21 mouse cellular contexts compared by ENCODE assay signal in genomic region chr1:93197916-93198315, GRCm38 (mm10). TPM values are rescaled to one million over a fixed set of nuclear protein-coding genes. Genes with fewer than 3 reads are reported as not detected.
"Had no signal": no experiment of that assay in that cellular context is flagged by ENCODE, and none has a peak within 500 bp of the region (broad histone marks: within the 10 kb centered on the region; RNA-seq: fewer than 3 reads in every experiment).

No protein-coding gene starts in this region.

- H3K27me3 ChIP-seq: limb, embryonic 12.5 days; limb, embryonic 15.5 days; lung, embryonic 15.5 days; neural tube, embryonic 15.5 days; stomach, embryonic 15.5 days had no signal

- H3K36me3 ChIP-seq: limb, embryonic 12.5 days; limb, embryonic 15.5 days; lung, embryonic 15.5 days; neural tube, embryonic 12.5 days; neural tube, embryonic 15.5 days; stomach, embryonic 15.5 days had no signal

- ATAC-seq: intestine, postnatal 0 days had no signal

- H3K9me3 ChIP-seq: limb, embryonic 15.5 days; lung, embryonic 15.5 days; neural tube, embryonic 12.5 days; neural tube, embryonic 15.5 days; stomach, embryonic 15.5 days had no signal

- H3K4me3 ChIP-seq: limb, embryonic 12.5 days; limb, embryonic 15.5 days; lung, embryonic 15.5 days; neural tube, embryonic 12.5 days; neural tube, embryonic 15.5 days; stomach, embryonic 15.5 days had no signal

- DNase-seq: kidney, adult 2 months; kidney, postnatal 4 days; left cerebral cortex, postnatal 4 days; lung, adult 18-20 months; lung, postnatal 10 days; lung, postnatal 4 days; midbrain, embryonic 14.5 days; retina, postnatal 1 day; right cerebral cortex, postnatal 25 days; spleen, adult 18-20 months; thymus, postnatal 25 days had no signal

- H3K9ac ChIP-seq: limb, embryonic 12.5 days; limb, embryonic 15.5 days; liver, embryonic 14.5 days; lung, embryonic 15.5 days; neural tube, embryonic 12.5 days; neural tube, embryonic 15.5 days; stomach, embryonic 15.5 days had no signal

- H3K4me2 ChIP-seq: limb, embryonic 12.5 days; limb, embryonic 15.5 days; liver, embryonic 11.5 days; lung, embryonic 15.5 days; midbrain, embryonic 11.5 days; neural tube, embryonic 12.5 days; neural tube, embryonic 15.5 days; stomach, embryonic 15.5 days had no signal

- H3K4me1 ChIP-seq: limb, embryonic 12.5 days; limb, embryonic 15.5 days; lung, embryonic 15.5 days; neural tube, embryonic 12.5 days; neural tube, embryonic 15.5 days; stomach, embryonic 15.5 days had no signal

- H3K27ac ChIP-seq: limb, embryonic 12.5 days; limb, embryonic 15.5 days; liver, embryonic 14.5 days; lung, embryonic 15.5 days; neural tube, embryonic 12.5 days; neural tube, embryonic 15.5 days; stomach, embryonic 15.5 days had no signal

RNA-seq across cellular contexts. Expression of gene 2310007B03Rik, which starts 37.2 kb away (rescaled TPM):
- polyA plus RNA-seq: midbrain, embryonic 14.5 days had no signal
